Mouse (Mus musculus) C2C12 (cell line): ENCODE results near the gene Btnl10.

ENCODE experiments used
- CTCF ChIP-seq: IDR thresholded peaks from one replicate; pipeline ENCODE4 v1.5.1; 2011; ENCODE audit not compliant: control insufficient read depth, insufficient read depth, insufficient read length
- MAX ChIP-seq: IDR thresholded peaks from one replicate; pipeline ENCODE4 v1.6.1; 2011; ENCODE audit warnings: mild to moderate bottlenecking, control low read depth
- MYOD1 ChIP-seq: IDR thresholded peaks from one replicate; pipeline ENCODE4 v1.6.1; 2011; ENCODE audit warnings: low read depth; ENCODE audit not compliant: control insufficient read depth, insufficient read length
- USF1 ChIP-seq: IDR thresholded peaks from one replicate; pipeline ENCODE4 v1.6.1; 2011; ENCODE audit warnings: low read depth, mild to moderate bottlenecking, control low read depth, moderate library complexity

DNA sequence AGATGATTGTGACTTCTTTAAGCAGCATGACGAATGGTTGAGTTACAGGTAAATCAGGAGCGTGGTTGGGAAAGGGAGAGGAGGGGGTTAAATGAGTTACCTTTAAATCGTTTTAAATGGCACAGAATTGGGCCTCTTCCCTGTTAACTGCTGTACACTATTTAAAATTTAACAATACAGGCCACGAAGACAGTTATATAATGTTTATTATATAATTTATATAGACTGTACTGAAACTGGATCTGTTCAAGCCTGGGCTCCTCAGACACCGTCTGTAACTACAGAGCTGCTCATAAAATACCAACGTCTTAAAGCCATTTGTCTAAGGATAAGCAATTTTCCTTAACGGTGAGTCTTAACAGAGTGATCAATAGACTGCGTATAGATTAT lies 38.2 kb downstream of the Btnl10 start:
- TF ChIP-seq CTCF (no peak), MAX (no peak), USF1 (no peak), MYOD1 (no peak)
